Mouse (Mus musculus): ENCODE results near the gene Lcn12.
A peak's percentile ranks its signal among the peaks of the same experiment; 100 is the strongest.

The Lcn12 gene

DNA sequence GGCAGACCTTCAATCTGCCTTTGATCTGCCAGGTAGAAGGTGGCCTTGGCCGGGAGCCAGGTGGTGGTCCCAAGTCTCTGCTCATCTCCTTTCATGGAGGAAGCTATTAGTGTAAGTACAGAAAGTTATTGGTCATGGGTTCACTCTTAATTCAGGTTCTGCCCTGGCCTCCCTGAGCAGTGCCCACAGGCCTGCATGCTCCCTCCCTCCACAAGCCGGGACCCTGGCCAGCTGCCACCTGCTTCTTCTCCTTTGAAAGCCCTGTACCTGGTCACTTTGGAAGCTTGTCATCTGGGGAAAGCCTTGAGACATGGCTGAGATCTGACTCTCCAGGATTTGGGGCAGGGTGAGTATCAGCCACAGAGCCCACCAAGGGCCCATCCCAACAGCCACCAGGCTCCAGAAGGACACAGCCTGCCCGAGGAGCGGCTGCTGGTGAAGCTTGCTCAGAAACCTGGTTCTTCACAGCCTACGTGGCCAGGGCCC is at the start of gene Lcn12:
Gene Lcn12, minus strand, starts transcription at position 436 of the 486 bp plus-strand sequence.
- no peak for DNase-seq (ENCODE audit: low spot score in 2 of 2)

DNA sequence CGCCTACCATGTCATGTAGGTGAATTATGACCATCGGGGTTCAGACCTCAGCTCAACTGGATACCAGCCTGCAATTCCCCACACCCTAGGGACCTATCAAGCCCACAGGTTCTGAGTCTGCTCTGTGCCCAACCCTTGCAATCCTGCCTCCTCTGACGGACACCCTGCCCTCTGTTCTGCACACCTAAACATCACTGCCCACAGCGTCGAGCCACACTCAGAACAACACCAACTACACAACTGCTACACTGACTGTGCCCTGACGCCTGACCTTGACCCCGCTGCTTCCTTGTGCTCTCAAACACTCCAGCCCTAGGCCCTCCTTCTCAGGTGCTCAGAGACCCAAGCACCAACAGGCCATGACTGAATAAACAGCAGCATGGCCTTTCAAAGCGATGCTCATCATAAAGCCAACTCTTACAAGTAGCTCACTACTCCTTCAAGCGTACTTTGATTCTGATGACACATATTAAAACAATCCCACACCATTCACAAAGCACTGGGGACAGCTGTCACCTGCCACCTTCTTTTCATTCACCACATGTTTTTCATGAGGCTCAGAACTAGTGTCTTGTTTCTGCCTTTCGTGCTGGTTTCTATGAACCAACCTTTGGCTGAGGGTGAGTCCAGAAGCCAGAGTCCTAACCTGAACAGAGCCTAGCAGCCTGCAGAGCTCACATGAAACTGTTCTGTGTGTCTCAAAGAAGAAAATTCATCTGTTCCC is 48.1 kb upstream of the Lcn12 start:
- no peak for DNase-seq (ENCODE audit: low spot score in 2 of 2)

- DNase-seq (ENCODE audit: low spot score in 2 of 2), result no peak
These were observed 46.8 kb upstream of the Lcn12 start for GRCm38 (mm10) chr2:25540541-25540948.

GRCm38 (mm10) chr2:25536531-25536930 is 42.8 kb upstream of the Lcn12 start:
- DNase-seq (ENCODE audit: low spot score in 2 of 2), result no peak

DNA sequence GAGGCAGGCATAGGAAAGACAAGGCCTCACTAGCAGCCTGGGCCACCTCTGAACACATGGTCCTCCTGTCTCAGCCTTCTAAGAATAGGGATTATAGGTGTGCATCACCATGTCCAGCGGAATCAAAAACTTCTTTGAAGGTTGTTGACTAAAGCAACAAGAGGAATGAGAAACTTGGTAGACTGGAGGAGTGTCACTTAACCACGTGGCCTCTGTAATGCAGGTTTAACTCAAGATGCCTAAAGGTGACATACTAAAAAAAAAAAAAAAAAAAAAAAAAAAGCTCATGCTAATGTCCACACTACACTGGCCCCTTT is 41.1 kb upstream of the Lcn12 start:
- DNase-seq (ENCODE audit: low spot score in 2 of 2), result no peak

DNA sequence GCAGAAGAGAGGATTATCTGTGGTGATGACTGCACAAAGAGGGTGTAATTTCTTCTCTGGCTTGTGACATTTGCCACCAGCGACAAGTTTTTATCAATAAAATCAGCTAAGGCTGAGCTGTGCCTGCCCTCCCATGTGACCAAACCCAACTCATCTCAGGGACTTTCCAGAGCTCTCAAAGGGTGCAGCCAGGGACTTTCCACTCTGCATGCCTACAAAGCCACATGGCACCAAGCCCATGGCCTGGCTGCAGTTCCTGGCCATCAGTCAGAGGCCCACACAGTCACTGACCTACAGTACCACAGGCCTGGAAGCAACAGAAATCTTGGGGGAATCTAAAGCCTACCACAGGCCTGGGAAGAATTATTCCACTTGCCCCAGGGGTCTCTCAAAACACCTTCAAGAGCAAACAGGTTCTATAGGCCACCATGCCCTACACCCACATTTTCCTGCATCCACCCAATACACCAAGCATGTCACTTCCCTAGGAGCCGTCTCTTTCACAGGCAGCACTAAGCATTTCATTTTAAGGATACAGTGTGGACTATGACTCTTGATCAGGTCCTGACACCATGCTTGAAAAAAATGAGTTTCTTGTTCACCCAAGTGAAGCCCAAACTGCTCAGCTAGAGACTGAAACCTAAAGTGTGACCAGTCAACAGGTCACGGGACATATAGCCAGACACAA is 40.6 kb upstream of the Lcn12 start:
- DNase-seq (ENCODE audit: low spot score in 2 of 2), result peak in 1 of 2 experiments; percentile 21

DNA sequence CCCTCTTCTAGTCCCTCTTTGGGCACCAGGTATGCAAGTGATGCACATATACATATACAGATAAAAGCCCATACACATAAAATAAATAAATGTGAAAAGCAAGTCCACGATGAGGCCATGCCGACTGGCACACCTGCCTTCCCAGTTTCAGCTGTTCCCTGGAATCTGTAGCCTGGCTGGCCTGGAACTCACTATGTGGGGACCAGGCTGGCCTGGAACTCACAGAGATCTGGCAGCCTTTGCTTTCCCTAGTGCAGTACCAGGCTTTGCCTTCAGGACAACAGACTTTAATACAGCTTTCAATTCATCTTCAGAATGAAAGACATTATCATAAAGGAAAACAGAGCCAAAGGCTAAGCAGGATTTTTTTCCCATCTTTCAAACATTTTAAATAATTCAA is 40.0 kb upstream of the Lcn12 start:
- DNase-seq (ENCODE audit: low spot score in 2 of 2), result no peak

DNA sequence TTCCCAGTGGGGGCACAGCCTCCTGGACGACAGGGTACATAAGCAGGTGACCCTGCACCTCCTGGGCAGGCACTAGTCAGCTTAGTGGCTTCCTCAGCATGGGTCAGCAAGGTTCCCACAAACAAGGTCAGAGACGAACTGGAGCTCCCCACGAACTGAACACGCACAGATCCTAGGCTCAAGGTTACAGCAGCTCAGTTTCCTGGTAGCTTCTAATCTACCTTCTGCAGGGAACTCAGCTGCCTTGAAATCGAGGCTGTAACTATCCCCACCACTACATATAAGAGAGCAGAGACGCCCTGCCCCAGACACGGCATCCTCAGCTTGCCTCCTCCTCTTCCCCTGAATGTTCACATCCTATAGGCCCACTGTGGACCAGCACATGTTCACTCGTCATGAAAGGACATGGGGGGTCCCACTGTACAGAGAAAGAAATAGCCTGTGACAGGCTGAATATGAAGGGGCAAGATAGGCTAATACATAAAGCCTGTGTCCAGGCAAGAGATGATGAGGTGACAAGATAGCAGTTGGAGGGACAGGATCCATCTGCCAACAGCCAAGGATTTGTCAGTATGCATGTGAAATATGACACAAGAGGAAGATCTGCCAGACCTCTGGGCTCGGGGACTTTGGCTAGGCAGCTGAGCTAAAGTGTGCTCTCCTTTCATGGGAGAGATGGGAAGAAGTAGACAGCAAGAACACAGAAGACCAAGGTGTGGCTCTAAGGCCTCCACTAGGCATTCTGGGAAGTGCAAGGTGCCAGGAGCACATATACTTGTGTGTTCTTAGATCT is 33.0 kb upstream of the Lcn12 start:
- DNase-seq (ENCODE audit: low spot score in 2 of 2), result no peak

GRCm38 (mm10) chr2:25509912-25510311 is 16.2 kb upstream of the Lcn12 start:
- DNase-seq (ENCODE audit: low spot score in 2 of 2), result no peak

- DNase-seq (ENCODE audit: low spot score in 2 of 2), result no peak
These were observed 13.3 kb upstream of the Lcn12 start for GRCm38 (mm10) chr2:25506964-25507363.

DNA sequence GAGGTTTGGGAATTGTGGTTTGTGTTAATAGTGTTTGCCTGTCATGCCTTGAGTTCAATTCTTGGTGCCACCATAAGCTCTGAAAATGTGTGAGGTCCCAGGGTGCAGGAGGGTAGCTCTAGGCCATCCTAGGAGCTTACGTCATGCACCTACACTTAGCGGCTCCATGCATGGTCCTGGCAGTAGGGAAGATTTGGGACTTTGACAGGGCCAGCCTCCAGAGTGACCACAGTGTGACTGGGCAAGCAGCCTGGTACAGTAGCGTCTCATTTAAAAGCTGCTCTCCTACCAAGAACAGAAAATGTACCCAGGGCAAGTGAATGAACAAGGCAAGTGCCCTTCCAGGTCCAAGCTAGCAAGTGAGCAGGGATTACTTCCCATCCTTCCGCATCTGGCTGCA is 12.1 kb upstream of the Lcn12 start:
- DNase-seq (ENCODE audit: low spot score in 2 of 2), result no peak

DNA sequence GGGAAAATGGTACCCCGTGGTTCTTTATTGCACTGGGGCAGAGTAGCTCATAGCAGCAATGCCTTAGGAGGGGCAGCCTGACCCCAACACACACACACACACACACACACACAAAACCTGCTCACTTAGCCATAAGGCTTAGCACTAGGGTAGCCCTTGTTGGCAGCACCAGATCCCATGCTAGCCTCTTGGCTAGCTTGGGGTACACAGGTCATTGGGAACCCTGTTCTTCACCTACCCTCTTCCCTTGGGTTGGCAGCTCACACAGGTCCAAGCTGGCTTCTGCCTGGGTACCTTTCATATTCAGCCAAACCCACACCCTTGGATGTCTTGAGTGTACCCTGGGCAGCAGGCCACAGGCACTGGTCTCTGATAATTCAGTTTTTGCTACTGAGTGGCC is 11.3 kb upstream of the Lcn12 start:
- no peak for DNase-seq (ENCODE audit: low spot score in 2 of 2)

- no peak for DNase-seq (ENCODE audit: low spot score in 2 of 2)
These were observed 10.8 kb upstream of the Lcn12 start for GRCm38 (mm10) chr2:25504538-25504937.

- no peak for DNase-seq (ENCODE audit: low spot score in 2 of 2)
These were observed 9.0 kb upstream of the Lcn12 start for GRCm38 (mm10) chr2:25502726-25503125.

DNA sequence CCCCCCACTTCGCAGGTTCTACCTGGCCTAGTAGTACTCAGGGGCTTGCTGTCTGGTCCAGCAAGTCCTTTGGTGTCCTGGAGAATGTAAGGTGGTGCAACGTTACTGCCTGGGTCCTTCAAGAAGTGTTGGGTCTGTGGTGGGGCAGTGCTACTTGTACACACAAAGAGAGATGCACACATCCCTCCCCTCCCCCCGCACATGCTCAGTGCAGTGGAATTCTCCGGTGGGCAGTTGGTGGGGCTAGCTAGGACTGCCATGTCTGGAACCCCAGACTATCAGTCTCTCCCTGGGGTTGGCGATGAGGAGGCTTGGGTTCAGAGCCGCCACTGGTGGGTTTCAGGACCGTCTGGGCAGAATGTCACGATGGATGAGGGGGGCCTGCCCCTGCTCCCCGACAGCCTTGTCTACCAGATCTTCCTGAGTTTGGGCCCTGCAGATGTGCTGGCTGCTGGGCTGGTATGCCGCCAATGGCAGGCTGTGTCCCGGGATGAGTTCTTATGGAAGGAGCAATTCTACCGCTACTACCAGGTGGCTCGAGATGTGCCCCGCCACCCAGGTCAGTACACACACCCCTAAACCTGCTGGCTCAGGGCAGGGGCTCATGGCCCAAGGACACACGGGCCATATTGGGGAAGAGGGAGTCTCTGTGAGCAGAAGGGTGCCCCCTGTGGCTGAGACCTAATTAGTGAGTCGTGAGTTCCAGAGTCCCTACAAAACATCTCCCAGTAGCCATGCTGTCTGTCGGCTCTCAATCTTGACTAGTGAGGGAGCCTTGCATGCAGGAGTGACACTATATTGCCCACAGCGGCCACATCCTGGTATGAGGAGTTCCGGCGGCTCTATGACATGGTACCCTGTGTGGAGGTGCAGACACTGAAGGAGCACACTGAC is 8.1 kb upstream of the Lcn12 start, which contains the start of gene C8g:
Gene C8g, minus strand, starts transcription at position 127 of the 894 bp plus-strand sequence.
- peak in 1 of 2 experiments; percentile 39 for DNase-seq (ENCODE audit: low spot score in 2 of 2)

DNA sequence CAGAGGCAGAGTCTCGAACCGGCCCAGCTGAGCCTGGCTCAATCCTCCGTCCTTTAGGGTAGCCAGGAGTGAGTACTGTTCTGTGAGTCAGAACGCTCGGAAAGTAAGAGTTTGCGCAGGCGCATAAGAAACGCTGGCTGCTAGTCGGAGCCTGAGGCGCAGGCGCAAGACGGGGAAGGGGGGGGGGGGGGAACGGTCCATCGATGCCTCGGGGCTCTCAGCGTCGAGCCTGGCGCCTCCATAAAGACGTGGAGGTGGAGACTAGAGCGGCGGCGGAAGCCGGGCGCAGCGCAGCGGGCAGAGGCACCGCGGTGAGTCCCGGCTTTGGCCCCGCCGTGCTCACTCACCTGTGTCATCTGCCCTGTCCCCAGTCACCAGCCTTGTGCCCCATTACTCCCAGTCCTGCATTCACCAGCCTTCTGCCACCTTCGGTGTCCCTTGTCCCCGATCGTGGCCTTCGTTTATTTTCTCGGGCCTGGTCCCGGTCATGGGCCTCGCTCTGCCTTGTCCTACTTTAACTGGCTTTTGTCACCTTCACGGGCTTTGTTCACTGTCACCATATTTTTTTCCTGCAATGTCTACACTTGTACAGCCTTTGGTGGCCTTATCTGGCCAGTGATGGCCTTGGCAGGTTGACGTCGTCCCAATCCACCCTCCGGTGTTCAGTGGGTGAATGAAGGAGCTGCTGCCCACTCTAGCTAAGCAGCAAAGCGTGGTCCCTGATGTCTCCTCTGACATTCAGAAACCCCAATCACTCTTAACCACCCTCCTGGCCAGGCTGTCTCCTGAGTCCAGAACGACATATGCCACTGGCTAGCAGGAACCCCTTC is 7.1 kb upstream of the Lcn12 start, which contains the start of gene Fbxw5:
Gene Fbxw5, plus strand, starts transcription at position 175 of the 830 bp plus-strand sequence.
- DNase-seq (ENCODE audit: low spot score in 2 of 2), result peak; percentile 67 to 77

- DNase-seq (ENCODE audit: low spot score in 2 of 2), result no peak
These were observed 6.4 kb upstream of the Lcn12 start for GRCm38 (mm10) chr2:25500071-25500575.

GRCm38 (mm10) chr2:25498622-25499478 is 5.1 kb upstream of the Lcn12 start:
- no peak for DNase-seq (ENCODE audit: low spot score in 2 of 2)

All from frontal cortex, postnatal 10 days (tissue).